Mouse (Mus musculus) intestine, postnatal 0 days (tissue): ENCODE measurements around the gene Upp2. TPM values are rescaled to one million over a fixed set of nuclear protein-coding genes. Genes with fewer than 3 reads are reported as not detected.

Source experiments
- ATAC-seq: fragments of 200-750 bp; cut with Nextera tagmentation; 2 replicates; pipeline ENCODE4 v1.8.0; 2017; ENCODE audit warnings: mild to moderate bottlenecking, moderate TSS enrichment, moderate library complexity
- H3K27ac ChIP-seq: fragments of 300-500 bp; sonication (generic); 2 replicates; pipeline ENCODE4 v1.5.1; 2014; ENCODE audit warnings: mild to moderate bottlenecking, low read depth, low read length, moderate library complexity
- H3K27me3 ChIP-seq: fragments of 300-500 bp; sonication (generic); replicated peaks from 2 replicates; pipeline ENCODE4 v1.6.1; 2014; ENCODE audit warnings: low read length, mixed read lengths; ENCODE audit not compliant: control insufficient read depth, insufficient read depth
- H3K36me3 ChIP-seq: fragments of 300-500 bp; sonication (generic); 2 replicates; pipeline ENCODE4 v1.6.1; 2014; ENCODE audit warnings: mild to moderate bottlenecking, moderate library complexity; ENCODE audit not compliant: control insufficient read depth, insufficient read depth
- H3K4me1 ChIP-seq: fragments of 300-500 bp; sonication (generic); replicated peaks from 2 replicates; pipeline ENCODE4 v1.6.1; 2014; ENCODE audit warnings: antibody characterized with exemption, low read length, mixed read lengths; ENCODE audit not compliant: control insufficient read depth, insufficient read depth
- H3K4me2 ChIP-seq: fragments of 300-500 bp; sonication (generic); replicated peaks from 2 replicates; pipeline ENCODE4 v1.6.1; 2014; ENCODE audit warnings: low read depth, mild to moderate bottlenecking, moderate library complexity
- H3K4me3 ChIP-seq: fragments of 300-500 bp; sonication (generic); 2 replicates; pipeline ENCODE4 v1.5.1; 2014; ENCODE audit warnings: low read depth, low read length
- H3K9ac ChIP-seq: fragments of 300-500 bp; sonication (generic); 2 replicates; pipeline ENCODE4 v1.6.1; 2014; ENCODE audit warnings: mild to moderate bottlenecking, low read depth, low read length
- H3K9me3 ChIP-seq: fragments of 300-500 bp; sonication (generic); 2 replicates; pipeline ENCODE4 v1.6.1; 2016; ENCODE audit warnings: mixed run types; ENCODE audit not compliant: control insufficient read depth
- CTCF ChIP-seq: sonication (generic); IDR thresholded peaks from 2 replicates; pipeline ENCODE4 v1.5.1; 2016; ENCODE audit warnings: low read depth, mild to moderate bottlenecking, control low read depth, antibody characterized with exemption, moderate library complexity
- whole genome bisulfite sequencing: fragments of 180-500 bp; shearing (Covaris S2); extraction: QIAGEN DNeasy Blood & Tissue Kit; methylation state at CpG from one replicate; pipeline ENCODE4 v1.1.7; 2014; 5-methylcytosine and 5-hydroxymethylcytosine counted together
- polyA plus RNA-seq: library from polyadenylated mRNA; unstranded; fragments of >200 nt; fragmentation: Nextera tagmentation; extraction: Ambion mirVana; gene quantifications from 2 replicates; pipeline ENCODE4 v1.2.1, GENCODE M21; 2015

The Upp2 gene
- polyA plus RNA-seq, 1 experiment from 2014 or later, result 3.8 TPM

DNA sequence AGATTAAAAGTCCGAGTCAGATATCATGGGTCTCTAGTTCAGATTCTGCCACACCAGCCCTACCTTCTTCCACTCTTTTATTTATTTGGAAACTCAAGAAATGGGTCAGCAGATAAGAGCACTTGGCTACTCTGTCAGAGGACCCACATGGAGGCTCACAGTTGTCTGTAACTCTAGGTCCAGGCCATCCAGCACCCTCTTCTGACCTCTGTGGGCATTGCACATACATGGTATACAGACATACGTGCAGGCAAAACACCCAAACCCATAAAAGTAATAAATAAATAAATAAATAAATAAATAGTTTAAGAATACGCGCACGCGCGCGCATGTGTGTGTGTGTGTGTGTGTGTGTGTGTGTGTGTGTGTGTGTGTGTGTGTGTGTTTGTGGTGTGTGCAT, 47.8 kb downstream of the Upp2 start:
- H3K27ac ChIP-seq, result no peak overlapping the region
- ATAC-seq, result no peak

DNA sequence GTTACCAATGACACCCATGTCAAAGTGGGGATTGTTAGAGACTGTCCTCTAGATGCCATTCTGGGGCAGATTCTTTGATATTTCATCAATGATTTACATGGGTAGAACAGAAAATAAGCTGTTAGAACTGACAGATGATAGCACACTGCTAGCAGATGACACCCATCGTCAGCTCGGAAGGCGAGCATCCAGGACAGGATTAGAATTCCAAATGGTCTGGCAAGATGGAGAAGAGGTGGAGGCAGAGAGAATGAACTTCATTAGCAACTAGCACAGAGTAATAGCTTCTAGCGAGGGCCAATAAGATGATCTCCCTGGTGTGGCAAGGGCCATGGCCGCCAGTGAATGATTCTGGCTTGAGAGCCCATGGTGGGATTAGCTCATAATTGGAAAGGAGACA, 48.7 kb downstream of the Upp2 start:
- H3K4me2 ChIP-seq, result no peak overlapping the region
- 85% methylated on average over 5 of the region's 5 CpGs for WGBS
- H3K36me3 ChIP-seq, result no peaks in the 10 kb centered on the region
- no peak for ATAC-seq
- H3K4me1 ChIP-seq, result no peaks in the 10 kb centered on the region
- H3K4me3 ChIP-seq, result no peak overlapping the region
- H3K27ac ChIP-seq, result no peak overlapping the region
- H3K9me3 ChIP-seq, result no peaks in the 10 kb centered on the region
- no peaks in the 10 kb centered on the region for H3K27me3 ChIP-seq
- H3K9ac ChIP-seq, result no peak overlapping the region
- TF ChIP-seq CTCF, result no peak

More for the DNA sequence above, 47.8 kb downstream of the Upp2 start:
- Histone ChIP-seq H3K4me3 (no peak overlapping the region), H3K36me3 (no peaks in the 10 kb centered on the region), H3K9ac (no peak overlapping the region), H3K4me2 (no peak overlapping the region), H3K27me3 (no peaks in the 10 kb centered on the region), H3K4me1 (no peaks in the 10 kb centered on the region), H3K9me3 (no peaks in the 10 kb centered on the region)
- TF ChIP-seq CTCF, result peak; percentile 32; the same call in 1 of the 2 replicates
- WGBS, result 93% methylated on average over 8 of the region's 8 CpGs

- 84% methylated on average over 12 of the region's 12 CpGs for WGBS
- no peaks in the 10 kb centered on the region for H3K27me3 ChIP-seq
- no peaks in the 10 kb centered on the region for H3K9me3 ChIP-seq
- no peaks in the 10 kb centered on the region for H3K36me3 ChIP-seq
- ATAC-seq, result no peak
- no peak overlapping the region for H3K4me2 ChIP-seq
- no peak overlapping the region for H3K4me3 ChIP-seq
- TF ChIP-seq CTCF, result no peak
- no peak overlapping the region for H3K27ac ChIP-seq
- H3K9ac ChIP-seq, result no peak overlapping the region
- H3K4me1 ChIP-seq, result no peaks in the 10 kb centered on the region
Observed at GRCm38 (mm10) chr2:58625186-58625585, 58.1 kb downstream of the Upp2 start.

DNA sequence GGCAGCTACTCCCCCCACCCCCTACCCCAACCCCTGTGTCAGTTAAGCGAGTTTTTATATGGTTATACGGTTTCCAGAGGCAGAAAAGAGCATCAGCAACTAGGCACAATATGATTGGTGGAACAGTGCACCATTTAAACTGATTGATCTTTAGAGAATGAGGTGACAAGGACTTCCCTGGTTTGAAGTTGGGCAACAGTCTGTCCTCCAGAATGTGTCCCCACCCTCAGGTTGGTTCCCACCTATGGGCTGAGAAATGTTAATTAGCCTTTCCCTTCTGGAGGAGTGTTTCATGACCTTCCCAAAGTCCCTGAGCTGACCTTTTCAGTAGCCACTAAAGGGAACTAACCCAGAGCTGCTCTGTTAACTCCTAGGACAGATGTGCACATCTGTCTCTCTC, 58.6 kb downstream of the Upp2 start:
- ATAC-seq, result no peak
- Histone ChIP-seq H3K9ac (no peak overlapping the region), H3K27me3 (no peaks in the 10 kb centered on the region), H3K27ac (no peak overlapping the region), H3K4me3 (no peak overlapping the region), H3K9me3 (no peaks in the 10 kb centered on the region), H3K36me3 (no peaks in the 10 kb centered on the region), H3K4me1 (no peaks in the 10 kb centered on the region), H3K4me2 (no peak overlapping the region)
- TF ChIP-seq CTCF, result no peak
- 51% methylated on average over 2 of the region's 2 CpGs for WGBS

GRCm38 (mm10) chr2:58626136-58626769, 59.2 kb downstream of the Upp2 start:
- no peaks in the 10 kb centered on the region for H3K4me1 ChIP-seq
- H3K36me3 ChIP-seq, result no peaks in the 10 kb centered on the region
- no peak overlapping the region for H3K4me2 ChIP-seq
- no peak overlapping the region for H3K9ac ChIP-seq
- no peak for TF ChIP-seq CTCF
- WGBS, result 55% methylated on average over 8 of the region's 8 CpGs
- no peak overlapping the region for H3K27ac ChIP-seq
- H3K9me3 ChIP-seq, result no peaks in the 10 kb centered on the region
- no peak overlapping the region for H3K4me3 ChIP-seq
- no peak for ATAC-seq
- no peaks in the 10 kb centered on the region for H3K27me3 ChIP-seq

- no peak overlapping the region for H3K9ac ChIP-seq
- H3K36me3 ChIP-seq, result no peaks in the 10 kb centered on the region
- ATAC-seq, result no peak
- H3K27ac ChIP-seq, result no peak overlapping the region
- no peak overlapping the region for H3K4me2 ChIP-seq
- H3K4me3 ChIP-seq, result no peak overlapping the region
- WGBS, result 63% methylated on average over 2 of the region's 2 CpGs
- no peak for TF ChIP-seq CTCF
- H3K4me1 ChIP-seq, result no peaks in the 10 kb centered on the region
- no peaks in the 10 kb centered on the region for H3K9me3 ChIP-seq
- no peaks in the 10 kb centered on the region for H3K27me3 ChIP-seq
Observed at GRCm38 (mm10) chr2:58627981-58628380, 60.9 kb downstream of the Upp2 start.

DNA sequence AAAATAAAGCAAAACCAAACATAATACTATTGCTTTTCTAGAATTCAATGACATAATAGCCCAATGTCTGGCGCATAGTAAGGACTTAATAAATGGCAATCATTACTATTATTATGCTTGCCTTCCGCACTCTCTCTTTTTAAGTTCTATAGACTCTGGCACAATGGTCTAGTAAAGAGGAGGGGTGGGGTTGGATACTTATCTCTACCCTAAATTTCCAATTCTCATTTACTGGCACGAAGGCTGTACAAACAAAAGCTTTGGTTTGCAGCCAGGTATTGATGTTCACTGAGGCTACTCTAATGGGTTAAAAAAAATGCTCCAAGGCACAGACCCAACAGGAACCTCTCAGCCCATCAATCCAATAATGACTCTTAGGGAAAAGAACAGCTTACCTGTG, 61.9 kb downstream of the Upp2 start:
- TF ChIP-seq CTCF, result no peak
- ATAC-seq, result no peak
- H3K27ac ChIP-seq, result no peak overlapping the region
- no peak overlapping the region for H3K4me2 ChIP-seq
- H3K4me3 ChIP-seq, result no peak overlapping the region
- no peaks in the 10 kb centered on the region for H3K4me1 ChIP-seq
- 74% methylated on average over 3 of the region's 3 CpGs for WGBS
- H3K9ac ChIP-seq, result no peak overlapping the region
- no peaks in the 10 kb centered on the region for H3K27me3 ChIP-seq
- no peaks in the 10 kb centered on the region for H3K36me3 ChIP-seq
- no peaks in the 10 kb centered on the region for H3K9me3 ChIP-seq
